Mouse (Mus musculus): ENCODE results near the gene Matk. TPM values are rescaled to one million over a fixed set of nuclear protein-coding genes. Genes with fewer than 3 reads are reported as not detected.

Matk gene
- total RNA-seq (2021) (under 1 TPM; 0.48 to 0.86 TPM), polyA plus RNA-seq (2012; rRNA removed) (0.97 and 1.5 TPM in 2 replicates)
- long read RNA-seq, partial matches to known transcripts: 0 of 2 reads
- long read RNA-seq, other reads (novel, unspliced or antisense): 1 of 2 reads

- H3K27me3 ChIP-seq (ENCODE audit: control insufficient read depth, insufficient read depth, low read length): peaks cover 11% of the 10 kb centered on the region; the same call in 1 of the 2 replicates
- intact Hi-C loops (cut with DNase I): no loop called here
- no peak within 1 kb of the TSS for H3K27ac ChIP-seq
- WGBS: 11% methylated on average over 44 of the region's 44 CpGs
- no peaks in the 10 kb centered on the region for H3K4me1 ChIP-seq (ENCODE audit: control insufficient read depth, insufficient read depth, low read length)
- DNase-seq: peak in 1 of 2 experiments; percentile 44
- TF ChIP-seq POLR2A (IDR thresholded peaks at IDR 0.05; ENCODE audit: insufficient read depth, low read depth, low read length): no peak
- TF ChIP-seq CTCF (IDR thresholded peaks at IDR 0.05): no peak
- no peak for TF ChIP-seq EP300 (IDR thresholded peaks at IDR 0.05; ENCODE audit: insufficient read depth, low read depth, low read length)
- no peaks in the 10 kb centered on the region for H3K36me3 ChIP-seq (ENCODE audit: control insufficient read depth, insufficient read depth, low read length)
- no peaks in the 10 kb centered on the region for H3K79me2 ChIP-seq (replicated peaks; ENCODE audit: control insufficient read depth, insufficient read depth, low read length)
- H3K4me3 ChIP-seq: no peak within 1 kb of the TSS
- H3K9ac ChIP-seq (ENCODE audit: low read depth, low read length): no peak within 1 kb of the TSS
Measured at GRCm38 (mm10) chr10:81252424-81253419, at the start of gene Matk. Gene Matk, plus strand, starts transcription at chr10:81252935.

- no peak overlapping the region for H3K9ac ChIP-seq (ENCODE audit: low read depth, low read length)
- H3K4me3 ChIP-seq: no peak overlapping the region
- DNase-seq: peak in 1 of 2 experiments; percentile 40
Measured at GRCm38 (mm10) chr10:81202978-81203720, 49.6 kb upstream of the Matk start.

GRCm38 (mm10) chr10:81204137-81204536 is 48.6 kb upstream of the Matk start:
- intact Hi-C loops (cut with DNase I): no loop called here
- WGBS: 40% methylated on average over 4 of the region's 4 CpGs
- TF ChIP-seq CTCF (IDR thresholded peaks at IDR 0.05) (no peak), EP300 (IDR thresholded peaks at IDR 0.05; ENCODE audit: insufficient read depth, low read depth, low read length) (no peak), POLR2A (IDR thresholded peaks at IDR 0.05; ENCODE audit: insufficient read depth, low read depth, low read length) (no peak; the same call in none of the 2 replicates)
- no peaks in the 10 kb centered on the region for H3K79me2 ChIP-seq (replicated peaks; ENCODE audit: control insufficient read depth, insufficient read depth, low read length)
- no peaks in the 10 kb centered on the region for H3K36me3 ChIP-seq (ENCODE audit: control insufficient read depth, insufficient read depth, low read length)
- no peak for DNase-seq
- H3K4me3 ChIP-seq: no peak overlapping the region
- no peaks in the 10 kb centered on the region for H3K4me1 ChIP-seq (ENCODE audit: control insufficient read depth, insufficient read depth, low read length)
- no peaks in the 10 kb centered on the region for H3K27me3 ChIP-seq (ENCODE audit: control insufficient read depth, insufficient read depth, low read length)
- no peak overlapping the region for H3K9ac ChIP-seq (ENCODE audit: low read depth, low read length)
- H3K27ac ChIP-seq: peak overlapping the region; percentile 78

More at GRCm38 (mm10) chr10:81202978-81203720, 49.6 kb upstream of the Matk start:
- H3K27me3 ChIP-seq (ENCODE audit: control insufficient read depth, insufficient read depth, low read length): no peaks in the 10 kb centered on the region
- TF ChIP-seq EP300 (IDR thresholded peaks at IDR 0.05; ENCODE audit: insufficient read depth, low read depth, low read length) (no peak; the same call in 1 of the 2 replicates), CTCF (IDR thresholded peaks at IDR 0.05) (peak; percentile 14; the same call in 1 of the 2 replicates), POLR2A (IDR thresholded peaks at IDR 0.05; ENCODE audit: insufficient read depth, low read depth, low read length) (peak; percentile 35; the same call in 1 of the 2 replicates)
- H3K79me2 ChIP-seq (replicated peaks; ENCODE audit: control insufficient read depth, insufficient read depth, low read length): no peaks in the 10 kb centered on the region
- 55% methylated on average over 8 of the region's 8 CpGs for WGBS
- no peaks in the 10 kb centered on the region for H3K4me1 ChIP-seq (ENCODE audit: control insufficient read depth, insufficient read depth, low read length)
- no peaks in the 10 kb centered on the region for H3K36me3 ChIP-seq (ENCODE audit: control insufficient read depth, insufficient read depth, low read length)
- intact Hi-C loops (cut with DNase I): no loop called here
- peak overlapping the region; percentile 78 for H3K27ac ChIP-seq

GRCm38 (mm10) chr10:81210154-81210553 is 42.6 kb upstream of the Matk start:
- Histone ChIP-seq H3K4me3 (no peak overlapping the region), H3K9ac (ENCODE audit: low read depth, low read length) (no peak overlapping the region), H3K36me3 (ENCODE audit: control insufficient read depth, insufficient read depth, low read length) (no peaks in the 10 kb centered on the region), H3K79me2 (replicated peaks; ENCODE audit: control insufficient read depth, insufficient read depth, low read length) (no peaks in the 10 kb centered on the region), H3K27ac (no peak overlapping the region), H3K27me3 (ENCODE audit: control insufficient read depth, insufficient read depth, low read length) (no peaks in the 10 kb centered on the region), H3K4me1 (ENCODE audit: control insufficient read depth, insufficient read depth, low read length) (no peaks in the 10 kb centered on the region)
- intact Hi-C loops (cut with DNase I): no loop called here
- TF ChIP-seq POLR2A (IDR thresholded peaks at IDR 0.05; ENCODE audit: insufficient read depth, low read depth, low read length): peak; percentile 20; the same call in 1 of the 2 replicates
- no peak for TF ChIP-seq EP300 (IDR thresholded peaks at IDR 0.05; ENCODE audit: insufficient read depth, low read depth, low read length)
- TF ChIP-seq CTCF (IDR thresholded peaks at IDR 0.05): peak; percentile 57
- 98% methylated on average over 5 of the region's 5 CpGs for WGBS
- no peak for DNase-seq

- no peaks in the 10 kb centered on the region for H3K4me1 ChIP-seq (ENCODE audit: control insufficient read depth, insufficient read depth, low read length)
- TF ChIP-seq CTCF (IDR thresholded peaks at IDR 0.05): no peak
- TF ChIP-seq POLR2A (IDR thresholded peaks at IDR 0.05; ENCODE audit: insufficient read depth, low read depth, low read length): no peak
- TF ChIP-seq EP300 (IDR thresholded peaks at IDR 0.05; ENCODE audit: insufficient read depth, low read depth, low read length): no peak
- no peaks in the 10 kb centered on the region for H3K79me2 ChIP-seq (replicated peaks; ENCODE audit: control insufficient read depth, insufficient read depth, low read length)
- no peak overlapping the region for H3K27ac ChIP-seq
- H3K4me3 ChIP-seq: no peak overlapping the region
- no peaks in the 10 kb centered on the region for H3K36me3 ChIP-seq (ENCODE audit: control insufficient read depth, insufficient read depth, low read length)
- H3K9ac ChIP-seq (ENCODE audit: low read depth, low read length): no peak overlapping the region
- intact Hi-C loops (cut with DNase I): no loop called here
- no peak for DNase-seq
- 88% methylated on average over 6 of the region's 6 CpGs for WGBS
- no peaks in the 10 kb centered on the region; the same call in 1 of the 2 replicates for H3K27me3 ChIP-seq (ENCODE audit: control insufficient read depth, insufficient read depth, low read length)
Measured at GRCm38 (mm10) chr10:81216260-81216659, 36.5 kb upstream of the Matk start.
